Mouse (Mus musculus) liver, embryonic 12.5 days (tissue): ENCODE data around the gene Dpep1. TPM values are rescaled to one million over a fixed set of nuclear protein-coding genes. Genes with fewer than 3 reads are reported as not detected.
A peak's percentile ranks its signal among the peaks of the same experiment; 100 is the strongest.
"Not testable (repeated sequence)": the region's sequence is repeated elsewhere in the genome, so short reads cannot be mapped to it uniquely, and the experiment has no call there.

Source experiments
- ATAC-seq: fragments of 200-750 bp; cut with Nextera tagmentation; 2 replicates; pipeline ENCODE4 v1.8.0; 2017; ENCODE audit warnings: moderate number of reproducible peaks, mild to moderate bottlenecking, moderate library complexity
- H3K27ac ChIP-seq: fragments of 300-500 bp; sonication (generic); 2 replicates; pipeline ENCODE4 v1.5.1; 2016; ENCODE audit warnings: mild to moderate bottlenecking
- H3K27me3 ChIP-seq: fragments of 300-500 bp; sonication (generic); replicated peaks from 2 replicates; pipeline ENCODE4 v1.6.1; 2016; ENCODE audit warnings: mild to moderate bottlenecking, moderate library complexity
- H3K36me3 ChIP-seq: fragments of 300-500 bp; sonication (generic); 2 replicates; pipeline ENCODE4 v1.6.1; 2016; ENCODE audit warnings: mild to moderate bottlenecking, moderate library complexity
- H3K4me1 ChIP-seq: fragments of 300-500 bp; sonication (generic); 2 replicates; pipeline ENCODE4 v1.6.1; 2016
- H3K4me2 ChIP-seq: fragments of 300-500 bp; sonication (generic); 2 replicates; pipeline ENCODE4 v1.6.1; 2016; ENCODE audit warnings: mild to moderate bottlenecking, moderate library complexity
- H3K4me3 ChIP-seq: fragments of 300-500 bp; sonication (generic); 2 replicates; pipeline ENCODE4 v1.5.1; 2016; ENCODE audit warnings: mild to moderate bottlenecking, moderate library complexity
- H3K9ac ChIP-seq: fragments of 300-500 bp; sonication (generic); 2 replicates; pipeline ENCODE4 v1.6.1; 2016; ENCODE audit warnings: mild to moderate bottlenecking, moderate library complexity
- H3K9me3 ChIP-seq: fragments of 300-500 bp; sonication (generic); replicated peaks from 2 replicates; pipeline ENCODE4 v1.6.1; 2016; ENCODE audit warnings: mild to moderate bottlenecking, moderate library complexity
- WGBS: fragments of 180-500 bp; shearing (Covaris S2); methylation state at CpG from one replicate; pipeline ENCODE4 v1.1.7; 2016; ENCODE audit not compliant: insufficient replicate concordance; 5-methylcytosine and 5-hydroxymethylcytosine counted together
- polyA plus RNA-seq: library from polyadenylated mRNA; unstranded; fragments of >200 nt; fragmentation: Nextera tagmentation; extraction: Ambion mirVana; gene quantifications from 2 replicates; pipeline ENCODE4 v1.2.1, GENCODE M21; 2016

The Dpep1 gene
- polyA plus RNA-seq, 1 experiment from 2014 or later = 0.33 TPM

DNA sequence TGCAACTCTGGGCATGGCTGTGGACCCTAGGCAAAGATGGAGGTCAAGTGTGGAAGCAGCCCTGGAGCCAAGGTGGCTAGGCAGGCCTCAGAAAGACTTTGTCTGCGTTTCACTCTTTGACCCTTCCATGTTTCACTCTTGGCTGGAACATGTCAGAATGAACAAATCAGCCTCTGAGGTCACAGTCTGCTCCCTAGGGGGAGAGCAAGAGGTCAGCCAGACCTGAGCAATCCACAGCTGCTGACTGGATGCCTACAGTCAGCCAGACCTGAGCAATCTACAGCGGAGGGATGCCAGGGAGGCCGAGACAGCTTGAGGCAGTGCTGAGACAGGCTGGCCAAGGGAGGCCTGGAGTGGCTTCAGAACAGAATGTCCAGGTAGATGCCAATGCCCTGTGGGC is 4.7 kb upstream of the Dpep1 start:
- Histone ChIP-seq H3K9me3 (peaks cover 15% of the 10 kb centered on the region), H3K4me1 (0 out of 2 replicates have a peak, but pooled peaks cover 11% of the 10 kb centered on the region), H3K27me3 (peaks cover 17% of the 10 kb centered on the region; the same call in 1 of the 2 replicates), H3K27ac (no peak overlapping the region), H3K4me2 (no peak overlapping the region), H3K4me3 (no peak overlapping the region), H3K36me3 (no peaks in the 10 kb centered on the region), H3K9ac (no peak overlapping the region)
- 64% methylated on average over 3 of the region's 3 CpGs for WGBS
- ATAC-seq = peak; percentile 27

DNA sequence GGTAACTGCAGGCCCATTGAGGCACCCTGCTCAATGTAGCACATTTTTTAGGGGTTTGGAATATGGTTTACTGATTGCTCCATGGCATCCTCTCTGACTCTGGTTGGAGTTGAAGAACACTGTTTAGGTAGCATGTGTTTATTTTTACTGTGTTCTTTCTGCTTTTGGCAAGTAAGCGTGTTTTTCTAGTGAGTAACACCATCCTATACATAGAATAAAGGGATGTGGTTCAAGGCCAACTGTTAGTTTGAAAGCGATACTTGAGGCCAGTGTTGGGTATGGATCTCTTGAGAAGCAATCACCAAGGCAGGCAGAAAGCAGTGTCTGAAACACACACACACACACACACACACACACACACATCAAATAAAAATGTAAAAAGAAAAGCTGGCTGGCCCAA is 2.0 kb downstream of the Dpep1 start:
- no peak for ATAC-seq
- peaks cover 46% of the 10 kb centered on the region for H3K4me1 ChIP-seq
- no peak overlapping the region for H3K27ac ChIP-seq
- 71% methylated on average over 2 of the region's 2 CpGs for WGBS
- no peaks in the 10 kb centered on the region for H3K36me3 ChIP-seq
- H3K9ac ChIP-seq = no peak overlapping the region
- H3K4me3 ChIP-seq = no peak overlapping the region
- H3K9me3 ChIP-seq = no peaks in the 10 kb centered on the region
- no peak overlapping the region for H3K4me2 ChIP-seq
- peaks cover 24% of the 10 kb centered on the region for H3K27me3 ChIP-seq

DNA sequence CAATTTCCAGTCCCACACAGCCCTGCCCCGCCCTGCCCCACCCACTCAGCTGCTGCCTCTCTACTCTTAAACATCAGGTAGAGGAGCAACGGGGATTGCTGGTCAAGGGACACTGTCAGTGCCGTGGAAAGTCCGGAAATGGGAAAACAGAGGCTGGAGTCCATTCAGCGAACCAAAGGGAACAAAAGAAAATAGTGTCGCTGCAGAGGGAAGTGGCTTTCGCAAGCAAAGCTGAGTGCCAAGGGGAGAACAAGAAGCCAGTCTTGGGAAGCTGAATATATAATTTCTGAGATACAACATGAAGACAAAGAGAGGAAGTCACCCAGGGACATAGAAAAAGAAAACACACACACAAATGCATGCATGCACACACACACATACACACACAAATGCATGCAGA is 2.8 kb downstream of the Dpep1 start:
- Histone ChIP-seq H3K4me2 (no peak overlapping the region), H3K4me1 (peaks cover 46% of the 10 kb centered on the region), H3K27ac (no peak overlapping the region), H3K4me3 (no peak overlapping the region), H3K9me3 (no peaks in the 10 kb centered on the region), H3K27me3 (peaks cover 28% of the 10 kb centered on the region), H3K9ac (no peak overlapping the region), H3K36me3 (no peaks in the 10 kb centered on the region)
- ATAC-seq = no peak
- WGBS = 65% methylated on average over 7 of the region's 7 CpGs

DNA sequence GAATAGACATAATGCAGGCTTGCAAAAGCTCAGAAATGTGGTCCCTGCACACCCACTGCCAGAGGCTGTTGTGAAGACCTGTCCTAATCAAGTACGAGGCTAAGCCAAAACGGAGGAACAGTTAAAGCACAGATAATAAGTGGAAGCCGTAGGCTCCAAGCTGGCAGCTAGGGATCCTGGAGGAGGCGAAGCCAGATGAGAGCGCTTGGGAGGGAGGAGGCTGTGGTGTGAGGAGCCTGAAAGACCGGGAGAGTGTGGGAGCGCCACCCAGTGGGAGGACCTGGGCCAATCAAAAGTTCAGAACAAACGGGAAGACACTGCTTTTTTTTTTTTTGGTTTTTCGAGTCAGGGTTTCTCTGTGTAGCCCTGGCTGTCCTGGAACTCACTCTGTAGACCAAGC is 4.6 kb downstream of the Dpep1 start:
- Histone ChIP-seq H3K4me1 (peaks cover 41% of the 10 kb centered on the region), H3K9me3 (no peaks in the 10 kb centered on the region), H3K4me2 (peak overlapping the region; percentile 5), H3K4me3 (no peak overlapping the region), H3K9ac (no peak overlapping the region), H3K27ac (no peak overlapping the region), H3K36me3 (no peaks in the 10 kb centered on the region), H3K27me3 (peaks cover 34% of the 10 kb centered on the region)
- 5% methylated on average over 9 of the region's 9 CpGs for WGBS
- ATAC-seq = no peak

DNA sequence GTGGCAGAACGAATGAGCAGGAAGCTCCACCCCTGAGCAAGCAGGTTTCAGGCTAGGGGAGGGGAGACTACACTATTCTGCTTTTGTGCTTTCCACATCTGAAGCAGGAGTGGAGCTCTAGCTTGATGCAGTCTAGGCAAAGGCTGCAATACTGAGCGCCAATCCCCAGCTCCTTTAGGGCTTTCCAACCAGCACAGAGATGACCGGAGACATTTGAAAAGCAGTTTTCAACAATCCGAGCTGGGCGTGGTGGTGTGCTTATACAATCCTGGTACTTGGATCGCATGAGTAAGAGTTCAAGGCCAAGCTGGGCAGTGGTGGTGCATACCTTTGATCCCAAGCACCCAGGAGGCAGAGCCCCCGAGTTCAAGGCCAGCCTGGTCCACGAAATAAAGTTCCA is 5.9 kb downstream of the Dpep1 start:
- WGBS = 50% methylated on average over 8 of the region's 8 CpGs
- peaks cover 42% of the 10 kb centered on the region for H3K4me1 ChIP-seq

DNA sequence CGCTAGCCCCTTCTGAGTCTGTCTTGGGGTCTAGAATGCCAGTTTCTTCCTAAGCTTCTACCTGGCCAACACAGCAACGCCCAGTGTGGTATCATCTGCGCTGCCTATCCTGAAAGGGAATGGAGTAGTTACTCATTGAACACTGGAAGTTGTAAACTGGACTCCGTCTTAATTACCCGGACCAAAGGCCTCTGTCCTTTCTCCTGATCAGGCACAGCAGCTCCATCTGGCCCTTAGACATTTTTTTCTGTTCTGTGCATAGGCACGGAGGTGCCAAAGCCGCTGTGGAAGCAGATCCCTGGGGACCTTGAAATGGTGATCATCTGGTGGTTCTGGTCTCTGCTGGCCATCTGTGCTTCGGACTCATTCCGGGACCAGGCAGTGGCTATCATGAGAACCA is 7.7 kb downstream of the Dpep1 start:
- ATAC-seq = no peak
- Histone ChIP-seq H3K4me1 (peaks cover 47% of the 10 kb centered on the region), H3K27me3 (peaks cover 23% of the 10 kb centered on the region), H3K27ac (no peak overlapping the region), H3K9me3 (no peaks in the 10 kb centered on the region), H3K9ac (no peak overlapping the region), H3K36me3 (no peaks in the 10 kb centered on the region), H3K4me2 (no peak overlapping the region), H3K4me3 (no peak overlapping the region)
- 80% methylated on average over 9 of the region's 9 CpGs for WGBS

More for the DNA sequence above, 5.9 kb downstream of the Dpep1 start:
- ATAC-seq = no peak
- H3K27me3 ChIP-seq = peaks cover 23% of the 10 kb centered on the region
- no peak overlapping the region for H3K27ac ChIP-seq
- H3K36me3 ChIP-seq = no peaks in the 10 kb centered on the region
- H3K4me3 ChIP-seq = no peak overlapping the region
- no peaks in the 10 kb centered on the region for H3K9me3 ChIP-seq
- no peak overlapping the region for H3K9ac ChIP-seq
- no peak overlapping the region for H3K4me2 ChIP-seq

DNA sequence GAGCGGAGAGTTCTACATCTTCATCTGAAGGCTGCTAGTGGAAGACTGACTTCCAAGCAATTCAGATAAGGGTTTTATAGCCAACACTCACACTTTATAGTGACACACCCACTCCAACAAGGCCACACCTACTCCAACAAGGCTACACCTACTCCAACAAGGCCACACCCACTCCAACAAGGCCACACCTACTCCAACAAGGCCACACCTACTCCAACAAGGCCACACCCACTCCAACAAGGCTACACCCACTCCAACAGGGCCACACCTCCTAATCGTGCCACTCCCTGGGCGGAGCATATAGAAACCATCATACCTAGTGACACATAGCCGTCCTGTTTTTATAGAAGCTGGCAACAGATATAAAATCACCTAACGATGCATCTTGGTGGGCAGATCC is 11.0 kb downstream of the Dpep1 start:
- peak overlapping the region; percentile 34; the same call in 1 of the 2 replicates for H3K27ac ChIP-seq
- 0 out of 2 replicates have a peak overlapping the region, but pooled peaks have one; percentile 5 for H3K4me2 ChIP-seq
- ATAC-seq = peak; percentile 73
- 45% methylated on average over 5 of the region's 5 CpGs for WGBS
- peaks cover 53% of the 10 kb centered on the region for H3K27me3 ChIP-seq
- not testable (repeated sequence) for H3K36me3 ChIP-seq, H3K9me3 ChIP-seq, H3K9ac ChIP-seq, H3K4me3 ChIP-seq
- H3K4me1 ChIP-seq = peaks cover 20% of the 10 kb centered on the region

DNA sequence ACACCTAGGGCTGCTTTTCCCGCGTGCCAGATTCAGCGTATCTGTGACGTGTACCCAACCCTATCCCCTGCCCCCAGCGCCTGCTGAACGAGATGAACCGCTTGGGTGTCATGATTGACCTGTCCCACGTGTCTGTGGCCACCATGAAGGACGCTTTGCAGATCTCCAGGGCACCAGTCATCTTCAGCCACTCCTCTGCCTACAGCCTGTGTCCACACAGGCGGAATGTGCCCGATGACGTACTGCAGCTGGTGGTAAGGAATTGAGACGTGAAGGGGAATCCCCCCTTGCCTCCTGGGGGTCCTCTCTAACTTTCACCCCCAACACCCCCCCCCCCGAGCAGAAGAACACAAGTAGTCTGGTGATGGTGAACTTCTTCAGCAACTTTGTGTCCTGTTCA is 13.8 kb downstream of the Dpep1 start:
- no peak overlapping the region for H3K9ac ChIP-seq
- ATAC-seq = no peak
- H3K27ac ChIP-seq = no peak overlapping the region
- H3K4me2 ChIP-seq = no peak overlapping the region
- H3K27me3 ChIP-seq = peaks cover 42% of the 10 kb centered on the region
- H3K9me3 ChIP-seq = no peaks in the 10 kb centered on the region
- peaks cover 20% of the 10 kb centered on the region for H3K4me1 ChIP-seq
- 53% methylated on average over 14 of the region's 14 CpGs for WGBS
- H3K4me3 ChIP-seq = no peak overlapping the region
- H3K36me3 ChIP-seq = peaks cover 9% of the 10 kb centered on the region

DNA sequence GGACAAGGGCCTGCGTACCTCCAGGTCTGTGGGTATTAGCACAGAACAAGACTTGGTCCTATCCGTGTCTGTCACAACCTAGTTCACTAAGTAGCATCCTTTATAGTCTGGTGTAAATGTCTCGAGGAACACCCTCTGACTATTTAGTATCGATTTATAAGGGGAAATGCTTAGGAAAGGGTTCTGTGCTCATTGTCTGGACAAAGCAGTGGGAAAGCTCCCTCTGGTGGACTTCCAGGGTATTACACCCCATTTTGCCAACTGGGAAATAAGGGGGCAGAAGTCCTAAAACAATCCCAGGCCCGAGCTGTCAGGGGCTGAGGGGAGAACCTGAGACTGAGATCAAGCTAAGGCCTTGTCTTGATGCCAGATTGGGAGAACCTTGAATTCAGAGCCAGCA is 16.2 kb downstream of the Dpep1 start:
- H3K4me2 ChIP-seq = no peak overlapping the region
- H3K27ac ChIP-seq = no peak overlapping the region
- peaks cover 30% of the 10 kb centered on the region for H3K36me3 ChIP-seq
- H3K9ac ChIP-seq = no peak overlapping the region
- 25% methylated on average over 5 of the region's 5 CpGs for WGBS
- peaks cover 6% of the 10 kb centered on the region for H3K4me1 ChIP-seq
- peaks cover 37% of the 10 kb centered on the region for H3K27me3 ChIP-seq
- ATAC-seq = no peak
- no peak overlapping the region for H3K4me3 ChIP-seq
- H3K9me3 ChIP-seq = no peaks in the 10 kb centered on the region

DNA sequence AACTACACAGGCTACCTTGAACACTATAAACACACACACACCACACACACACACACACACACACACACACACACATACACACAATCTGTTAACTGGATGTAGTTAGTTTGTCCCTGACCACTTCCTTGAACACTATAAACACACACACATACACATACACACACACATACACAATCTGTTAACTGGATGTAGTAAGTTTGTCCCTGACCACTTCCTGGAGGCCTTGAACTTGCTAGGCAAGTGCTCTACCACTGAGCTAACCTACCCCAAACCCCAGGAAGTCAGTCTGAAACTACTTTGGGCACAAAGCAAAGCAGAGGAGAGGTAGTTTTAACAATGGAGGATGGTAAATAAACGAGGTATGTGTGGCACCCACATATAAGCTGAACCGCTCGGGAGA is 17.5 kb downstream of the Dpep1 start:
- no peak overlapping the region for H3K4me2 ChIP-seq
- H3K9ac ChIP-seq = no peak overlapping the region
- peaks cover 43% of the 10 kb centered on the region for H3K36me3 ChIP-seq
- no peak overlapping the region for H3K27ac ChIP-seq
- H3K27me3 ChIP-seq = peaks cover 35% of the 10 kb centered on the region
- ATAC-seq = no peak
- H3K4me3 ChIP-seq = no peak overlapping the region
- WGBS = 75% methylated on average over 3 of the region's 3 CpGs
- no peaks in the 10 kb centered on the region for H3K9me3 ChIP-seq
- H3K4me1 ChIP-seq = no peaks in the 10 kb centered on the region

DNA sequence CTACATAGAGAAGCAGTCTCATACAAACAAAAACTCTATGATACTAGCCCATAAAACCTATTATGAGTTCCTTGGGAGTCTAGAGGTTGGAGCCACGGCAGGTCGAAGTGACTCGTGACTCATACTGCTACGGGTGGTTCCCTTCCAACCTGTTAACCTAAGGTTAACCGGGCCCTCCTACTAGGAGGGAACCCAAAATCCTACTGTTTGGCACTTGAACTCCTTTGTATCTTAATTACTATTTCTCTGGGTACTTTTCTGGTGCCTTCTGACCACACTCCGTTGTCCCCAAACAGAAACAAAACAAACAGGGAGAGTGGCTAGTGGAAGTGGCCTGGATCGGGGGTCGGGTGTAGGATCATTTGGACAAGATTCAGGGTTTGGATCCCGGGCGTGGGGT is 25.8 kb downstream of the Dpep1 start:
- H3K4me1 ChIP-seq = peaks cover 35% of the 10 kb centered on the region
- peaks cover 17% of the 10 kb centered on the region for H3K27me3 ChIP-seq
- H3K9me3 ChIP-seq = no peaks in the 10 kb centered on the region
- H3K36me3 ChIP-seq = peaks cover 38% of the 10 kb centered on the region
- peak overlapping the region; percentile 99 for H3K4me3 ChIP-seq
- ATAC-seq = no peak
- peak overlapping the region; percentile 95 for H3K4me2 ChIP-seq
- peak overlapping the region; percentile 80 for H3K27ac ChIP-seq
- peak overlapping the region; percentile 96 for H3K9ac ChIP-seq
- WGBS = 25% methylated on average over 10 of the region's 10 CpGs

DNA sequence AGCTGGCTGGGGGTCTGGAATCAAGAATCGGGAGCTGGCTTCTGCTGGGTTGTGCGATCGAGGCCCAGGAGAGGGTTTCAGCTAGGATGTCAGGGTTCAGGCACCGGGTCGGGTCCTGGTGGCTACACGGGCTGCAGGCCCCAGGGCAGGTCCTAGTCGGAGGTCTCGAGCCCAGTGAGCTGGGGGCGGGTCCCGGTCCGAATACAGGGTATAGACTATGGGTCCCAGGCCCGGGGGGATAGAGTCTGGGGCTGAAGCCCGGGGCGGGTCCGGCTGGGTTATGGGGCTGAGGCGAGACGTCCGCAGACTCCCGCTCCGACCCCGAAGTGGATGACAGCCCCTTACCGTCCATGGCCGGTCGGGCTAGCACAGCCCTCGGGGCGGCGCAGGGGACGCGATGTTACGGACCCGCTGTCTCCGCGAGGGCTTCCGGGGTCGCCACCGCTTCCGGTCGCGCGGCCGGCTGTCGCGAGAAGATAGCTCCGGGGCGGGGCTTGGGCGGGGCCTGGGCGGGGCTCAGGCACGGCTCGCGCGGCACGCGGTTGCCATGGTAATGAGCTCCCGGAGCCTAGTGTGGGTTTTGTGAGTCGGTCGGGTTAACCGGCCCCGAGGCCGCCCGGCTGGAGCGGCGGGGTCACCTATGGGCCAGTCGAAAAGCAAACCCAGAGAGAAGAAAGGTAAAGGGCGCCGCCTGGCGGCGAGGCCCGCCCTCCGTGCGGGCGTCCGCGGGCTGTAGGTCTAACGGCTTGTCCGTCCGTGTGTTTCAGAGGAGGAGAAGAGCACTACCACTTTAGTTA is 26.5 kb downstream of the Dpep1 start, which contains the start of the genes Chmp1a and Spata33:
TSS of gene Chmp1a (minus strand) at position 443 of the 797 bp plus-strand sequence.
TSS of gene Spata33 (plus strand) at position 512 of the 797 bp plus-strand sequence.
- under 1% methylated on average over 61 of the region's 76 CpGs for WGBS
- Histone ChIP-seq H3K4me1 (peaks cover 35% of the 10 kb centered on the region), H3K27me3 (peaks cover 20% of the 10 kb centered on the region), H3K4me3 (peak within 1 kb of the TSS; percentile 99), H3K9me3 (no peaks in the 10 kb centered on the region), H3K27ac (peak within 1 kb of the TSS; percentile 80), H3K4me2 (peak within 1 kb of the TSS; percentile 95), H3K36me3 (peaks cover 32% of the 10 kb centered on the region), H3K9ac (peak within 1 kb of the TSS; percentile 96)
- ATAC-seq = peak; percentile 89
